Mouse (Mus musculus) left cerebral cortex, adult 11 months (tissue): ENCODE results near the gene Prss27.

Source experiments
- DNase-seq: peaks from one replicate; pipeline ENCODE4 v3.0.0; 2022; ENCODE audit warnings: low spot score

The Prss27 gene

DNA sequence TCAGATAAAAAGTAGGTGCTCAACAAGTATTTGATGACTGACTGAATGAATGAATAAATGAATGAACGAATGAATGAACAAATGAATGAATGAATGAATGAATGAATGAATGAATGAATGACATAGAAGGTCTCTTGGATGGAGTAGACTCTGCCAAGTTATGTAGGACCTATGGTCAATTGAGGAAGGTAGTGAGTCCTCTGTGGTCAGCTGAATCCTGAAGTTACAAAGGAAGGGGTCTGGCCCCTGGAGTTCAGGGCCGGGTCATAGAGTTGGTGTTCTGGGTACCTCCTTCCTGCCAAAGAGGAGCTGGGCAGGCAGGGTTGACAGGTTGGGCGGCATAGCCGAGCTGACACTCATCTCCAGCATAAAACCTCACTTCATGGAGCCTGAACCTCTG, at the start of gene Prss27:
Prss27 (plus strand) TSS at position 301 of the 400 bp plus-strand sequence.
- DNase-seq, result no peak

DNA sequence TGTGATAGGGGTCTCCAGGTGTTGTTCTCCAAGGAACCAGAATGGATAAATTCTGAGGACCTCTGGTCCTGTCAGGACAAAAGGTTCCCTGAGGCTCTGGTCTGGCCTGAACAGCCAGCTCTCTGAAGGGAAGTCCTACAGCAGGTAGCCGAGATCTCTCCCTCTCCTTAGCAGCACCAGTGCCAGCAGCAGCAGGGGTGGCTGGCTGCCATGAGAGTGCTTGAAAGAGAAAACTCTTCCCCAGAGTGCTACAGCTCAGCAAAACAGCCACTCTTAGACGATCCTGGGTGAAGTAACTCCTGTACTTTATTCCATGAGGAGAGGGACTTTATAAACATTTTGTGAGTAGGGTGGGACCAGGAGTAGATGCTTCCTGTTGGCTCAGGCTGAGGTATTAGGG, 48.1 kb upstream of the Prss27 start:
- no peak for DNase-seq

DNA sequence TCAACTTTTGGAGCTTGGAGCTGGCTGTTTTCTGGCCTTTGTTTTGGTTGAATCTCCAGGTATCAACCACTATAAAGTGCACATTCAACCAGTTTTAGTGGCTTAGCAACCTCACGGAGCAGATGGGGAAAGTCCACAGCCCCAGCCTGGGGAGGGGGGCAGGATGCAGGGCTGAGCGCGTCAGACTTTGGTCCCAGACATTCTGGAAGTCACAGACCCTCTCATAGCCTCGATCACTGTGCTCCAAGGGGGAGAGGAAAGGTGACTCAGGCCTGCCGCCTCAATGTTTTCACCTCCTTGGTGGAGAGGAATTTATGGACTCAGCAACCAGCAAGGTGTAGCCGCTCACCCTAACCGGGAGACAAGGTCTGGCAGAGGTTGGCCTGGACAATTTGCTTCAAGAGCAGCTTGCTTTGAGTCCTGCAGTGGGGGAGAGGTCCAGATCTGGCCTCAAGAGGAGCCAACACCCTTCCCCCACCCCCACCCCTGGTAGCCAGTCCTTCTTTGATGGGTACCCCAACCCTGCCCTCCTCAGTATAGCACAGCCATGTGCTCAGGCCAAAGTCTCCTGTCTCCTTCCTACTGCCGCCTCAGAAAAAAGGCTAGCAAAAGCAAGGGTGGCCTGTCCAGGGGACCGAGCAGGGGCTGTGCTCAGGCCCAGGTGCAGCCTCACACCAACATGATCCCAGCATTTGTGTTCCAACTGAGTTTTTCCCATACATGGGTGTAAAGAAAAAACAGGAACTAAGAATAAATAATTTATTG, 45.0 kb upstream of the Prss27 start:
- no peak for DNase-seq

DNA sequence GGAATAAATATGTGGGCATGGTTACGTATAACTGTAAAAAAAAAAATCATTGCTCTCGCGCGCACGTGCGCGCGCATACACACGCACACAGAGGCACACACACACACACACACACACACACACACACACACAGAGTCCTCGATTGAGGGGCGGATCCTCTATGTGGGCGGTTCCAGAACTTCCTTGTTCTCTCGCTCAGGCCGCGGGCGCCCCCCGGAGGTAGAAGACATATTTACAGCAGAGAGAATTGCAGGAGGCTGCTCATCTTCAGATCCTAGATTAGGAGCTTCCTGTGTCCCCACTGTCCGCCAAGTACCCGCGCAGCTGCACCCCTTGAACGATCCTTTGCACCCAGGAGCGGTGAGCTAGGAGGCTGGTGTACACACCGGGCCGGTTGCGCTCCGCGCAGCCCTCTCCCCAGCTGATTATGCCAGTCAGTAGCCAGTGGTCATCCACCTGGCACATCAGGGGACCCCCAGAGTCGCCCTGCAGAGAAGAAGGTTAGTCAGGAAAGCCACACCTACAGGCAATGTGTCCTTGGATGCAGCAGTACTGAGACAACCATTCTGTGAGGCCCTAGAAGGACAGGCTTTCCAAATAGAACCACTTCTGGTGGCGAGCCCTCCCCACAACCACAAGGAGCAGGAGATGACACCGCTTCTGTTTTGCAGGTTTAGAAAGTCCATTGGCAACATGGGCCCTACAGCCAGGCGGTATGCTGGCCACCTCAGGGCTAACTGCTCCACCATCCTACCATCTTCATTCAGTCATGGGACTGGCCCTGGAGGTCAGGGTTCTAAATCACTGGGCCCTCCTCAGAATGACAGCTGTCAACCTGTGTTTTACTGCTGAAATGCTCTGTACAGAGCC, 44.1 kb upstream of the Prss27 start:
- peak; percentile 90 for DNase-seq

DNA sequence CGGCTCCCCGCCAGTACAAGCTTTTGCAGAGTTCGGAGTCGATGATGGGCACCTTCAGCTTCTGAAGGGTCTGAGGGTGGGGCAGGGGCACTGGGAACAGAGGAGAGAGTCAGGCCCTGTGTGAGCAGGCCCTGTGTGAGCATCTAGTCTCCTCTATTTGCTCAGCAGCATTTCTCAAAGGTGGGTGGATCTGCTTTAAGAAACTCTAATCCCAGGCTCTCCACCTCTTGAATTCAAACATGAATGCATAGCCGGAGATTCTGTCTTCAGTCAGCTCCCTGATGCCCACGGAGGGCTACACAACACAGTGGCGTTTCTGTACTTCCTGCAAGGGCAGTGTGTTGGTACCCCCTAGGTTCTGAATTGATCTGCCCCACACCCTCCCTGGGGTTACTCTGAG, 43.3 kb upstream of the Prss27 start:
- DNase-seq, result no peak

DNA sequence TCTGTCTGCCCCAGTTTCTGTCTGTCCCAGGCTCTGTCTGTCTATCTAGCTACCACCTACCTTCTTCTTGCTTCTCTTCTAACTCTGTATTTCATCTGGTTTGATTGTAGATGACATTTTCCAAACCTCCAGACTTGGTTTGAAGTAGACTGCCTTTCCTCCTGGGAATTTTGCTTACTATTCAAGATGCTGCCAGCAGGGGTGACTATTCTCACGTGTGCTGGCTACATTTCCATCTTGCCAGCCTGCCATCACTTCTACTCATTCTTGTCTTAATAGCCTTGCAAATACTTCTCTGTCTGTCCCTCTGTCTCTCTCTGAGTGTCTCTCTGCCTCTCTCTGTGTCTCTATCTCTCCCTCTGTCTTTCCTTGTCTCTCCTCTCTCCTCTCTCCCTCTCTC, 42.5 kb upstream of the Prss27 start:
- DNase-seq, result no peak

DNA sequence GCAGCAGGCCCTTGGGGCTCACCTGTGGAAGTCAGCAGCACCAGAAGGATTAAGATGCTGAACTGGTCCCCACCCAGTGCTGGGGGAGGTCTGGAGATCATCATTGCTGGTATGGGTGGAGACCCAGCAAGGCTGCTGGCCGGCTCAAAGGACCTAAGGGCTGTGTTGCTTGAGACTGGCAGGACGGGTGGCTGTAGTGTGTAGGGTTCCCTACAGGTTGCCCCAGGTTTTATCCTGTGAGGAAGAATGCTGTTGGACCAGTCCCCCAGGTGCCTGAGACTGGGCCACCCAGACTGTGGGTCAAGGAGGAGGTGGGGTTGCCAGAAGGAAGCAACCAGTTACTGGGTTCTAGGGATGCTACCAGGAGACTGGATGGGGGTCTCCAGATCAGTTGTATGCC, 40.0 kb upstream of the Prss27 start, which contains the start of gene Prss22:
Prss22 (minus strand) TSS at position 200 of the 400 bp plus-strand sequence.
- DNase-seq, result no peak

DNA sequence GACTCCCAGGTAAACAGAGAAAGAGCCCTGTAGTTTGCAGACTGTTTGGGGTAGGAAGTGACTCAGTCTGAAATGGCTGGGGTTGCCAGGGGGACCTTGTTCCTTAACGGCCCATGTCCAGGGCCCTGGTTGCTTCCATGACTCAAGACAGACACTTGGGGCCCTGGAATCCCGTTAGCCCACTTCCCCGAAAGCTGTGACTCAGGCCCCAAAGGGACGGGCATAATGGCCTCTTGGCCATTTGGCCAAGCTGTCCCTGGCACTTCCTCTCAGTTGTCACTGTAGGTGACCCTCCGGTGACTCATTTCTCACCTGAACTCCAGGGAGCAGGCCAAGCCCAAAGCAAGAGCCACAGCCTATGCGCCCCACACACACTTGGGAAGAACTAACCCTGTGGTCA, 39.6 kb upstream of the Prss27 start:
- DNase-seq, result no peak

DNA sequence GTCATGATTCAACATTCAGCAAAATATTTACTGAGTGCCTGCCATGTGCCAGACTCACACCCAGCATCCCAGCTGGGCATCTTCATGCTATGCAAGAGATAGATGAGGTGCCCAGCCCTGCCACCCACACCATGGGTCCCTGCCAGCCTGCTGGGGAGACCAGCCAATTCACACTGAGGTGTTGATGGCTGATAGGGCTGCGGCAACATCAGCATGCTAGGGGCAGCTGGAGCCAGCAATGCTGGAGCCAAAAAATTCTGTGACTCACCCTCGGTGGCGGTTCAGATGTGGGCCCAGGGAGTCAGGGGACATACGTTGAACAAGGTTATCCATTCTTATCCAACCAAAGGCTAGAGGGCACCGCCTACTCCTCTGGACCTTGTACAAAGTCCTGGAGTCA, 37.5 kb upstream of the Prss27 start:
- peak; percentile 66 for DNase-seq

DNA sequence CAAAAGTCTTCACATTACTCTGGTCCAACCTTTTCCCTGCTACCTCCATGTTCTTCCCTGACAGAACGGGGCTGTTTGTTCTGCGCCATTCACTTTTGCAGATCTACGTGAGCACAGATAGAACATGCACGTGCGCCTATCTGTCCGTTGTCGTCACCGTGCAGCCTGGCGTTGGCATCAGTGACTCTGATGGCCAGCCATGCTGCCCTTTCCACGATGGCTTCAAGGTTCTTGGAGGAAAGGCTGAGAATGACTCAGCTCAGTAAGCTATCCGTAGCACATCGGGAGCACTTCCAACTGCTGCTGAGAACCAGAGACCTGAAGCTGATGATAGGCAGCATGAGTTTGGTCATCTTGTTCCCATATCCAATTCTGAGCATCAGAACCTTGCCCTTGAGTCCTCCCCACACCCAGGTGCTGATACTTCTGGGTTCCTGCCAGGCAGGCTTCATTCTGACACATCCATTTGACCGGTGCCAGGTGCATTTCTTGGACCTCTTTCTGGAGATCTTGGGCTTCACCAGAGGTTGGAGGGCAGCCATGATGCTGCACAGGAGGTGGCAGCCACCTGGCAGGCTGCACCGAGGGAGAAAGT, 33.8 kb upstream of the Prss27 start:
- DNase-seq, result no peak

DNA sequence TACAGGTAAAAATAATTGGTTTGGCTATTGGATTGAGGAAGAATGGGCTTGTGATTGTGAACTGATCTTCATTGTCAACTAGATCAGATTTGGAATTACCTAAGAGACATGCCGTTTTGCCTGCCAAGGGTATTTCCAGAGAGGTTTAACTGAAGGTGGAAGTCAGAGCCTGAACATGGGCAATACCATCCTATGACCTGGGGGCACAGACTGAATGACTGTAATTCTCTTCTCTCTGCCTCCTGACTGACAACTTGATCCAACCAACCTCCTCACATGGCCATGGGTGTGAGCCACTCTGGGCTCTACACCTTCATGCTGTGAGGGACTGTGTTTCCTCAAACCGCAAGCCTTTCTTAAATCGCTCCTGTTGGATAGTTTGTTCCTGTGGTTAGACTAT, 32.9 kb upstream of the Prss27 start:
- no peak for DNase-seq

DNA sequence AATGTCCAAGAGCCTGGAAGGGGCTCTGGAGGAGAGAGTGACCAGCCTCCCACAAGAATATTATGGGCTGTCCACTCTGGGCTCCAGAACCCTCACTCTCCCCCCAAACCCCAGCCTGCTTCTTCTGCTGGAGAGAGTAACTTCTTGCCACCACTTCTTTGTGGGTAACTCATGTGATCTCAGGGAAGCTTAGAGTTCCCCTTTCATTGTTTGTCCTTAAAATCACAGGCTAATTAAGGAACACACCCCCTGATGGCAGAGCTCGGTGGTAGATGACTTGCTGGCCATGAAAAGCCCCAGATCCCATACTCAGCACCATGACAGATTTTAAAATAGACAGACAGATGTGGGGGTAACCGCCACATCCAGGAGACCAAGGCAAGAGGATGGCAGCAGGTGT, 31.0 kb upstream of the Prss27 start:
- no peak for DNase-seq

DNA sequence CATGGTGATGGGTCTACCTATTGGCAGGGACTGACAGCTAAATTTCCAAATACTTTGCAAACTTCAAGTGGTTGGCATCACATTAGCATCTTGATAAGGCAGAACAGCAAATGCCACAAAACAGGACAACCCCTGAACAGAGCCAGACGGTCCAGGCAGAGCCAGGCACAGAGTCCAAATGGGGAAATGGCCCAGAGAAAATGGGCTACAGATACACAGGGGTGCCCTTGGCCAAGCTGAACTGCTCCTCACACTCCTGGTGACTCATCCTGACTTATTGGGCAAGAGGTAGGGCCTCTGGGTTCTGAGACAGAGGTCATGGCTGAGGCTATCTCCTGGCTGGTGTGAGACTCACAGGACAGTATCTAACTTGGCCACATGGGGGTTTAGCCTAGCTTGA, 30.6 kb upstream of the Prss27 start:
- DNase-seq, result no peak

DNA sequence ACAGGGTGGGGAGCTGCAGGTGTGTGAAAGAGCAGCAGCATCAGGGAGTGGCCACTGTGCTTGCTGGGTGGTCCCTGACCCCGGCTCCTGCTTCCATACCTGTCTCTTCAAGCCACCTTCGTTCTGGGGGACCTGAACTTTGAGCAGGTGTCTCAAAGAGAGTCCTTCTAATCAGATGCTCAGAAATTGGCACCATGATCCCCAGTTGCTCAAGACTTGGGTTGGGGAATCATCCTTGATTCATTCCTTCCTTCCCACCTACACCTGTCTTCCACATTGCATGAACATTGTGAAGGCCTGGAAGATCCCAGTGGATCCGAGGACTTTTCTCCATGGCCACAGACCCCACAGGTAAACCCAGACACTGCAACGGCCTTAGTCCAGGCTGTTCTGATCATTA, 29.8 kb upstream of the Prss27 start:
- DNase-seq, result no peak

DNA sequence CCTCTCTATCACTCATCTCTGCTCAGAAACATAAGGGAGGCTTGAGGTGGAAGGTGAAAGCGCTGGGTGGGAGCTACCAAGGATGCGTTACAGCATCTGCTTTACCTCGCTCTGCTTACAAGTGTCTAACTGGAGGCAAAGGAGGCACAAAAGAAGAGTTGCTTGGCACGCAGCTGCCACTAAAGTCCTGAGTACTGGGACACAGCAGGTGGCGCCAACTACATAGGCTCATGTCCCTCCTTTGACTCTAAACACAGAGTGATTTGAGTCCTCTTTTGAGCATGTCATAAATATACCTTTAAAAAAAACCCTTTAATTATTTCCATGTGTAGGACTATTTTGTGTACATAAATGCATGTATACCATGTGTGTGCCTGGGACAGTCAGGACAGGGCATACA, 28.3 kb upstream of the Prss27 start:
- no peak for DNase-seq

DNA sequence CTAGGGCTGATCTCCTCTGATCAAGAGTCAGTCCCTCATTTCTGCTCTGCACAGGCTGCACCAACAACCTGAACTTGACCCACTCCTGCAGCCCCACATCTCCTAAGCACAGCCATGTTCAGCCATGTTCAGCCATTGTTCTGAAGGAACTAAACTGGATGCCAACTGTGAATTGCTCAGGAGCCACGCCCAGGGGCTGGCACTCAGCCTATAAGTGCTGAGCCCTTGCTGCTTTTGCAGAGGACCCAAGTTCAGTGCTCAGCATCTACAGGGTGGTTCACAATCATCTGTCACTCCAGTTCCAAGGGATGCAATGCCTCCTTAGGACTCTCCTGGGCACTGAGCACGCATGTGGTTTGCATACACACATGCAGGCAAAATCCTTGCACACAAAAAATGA, 25.0 kb upstream of the Prss27 start:
- no peak for DNase-seq

DNA sequence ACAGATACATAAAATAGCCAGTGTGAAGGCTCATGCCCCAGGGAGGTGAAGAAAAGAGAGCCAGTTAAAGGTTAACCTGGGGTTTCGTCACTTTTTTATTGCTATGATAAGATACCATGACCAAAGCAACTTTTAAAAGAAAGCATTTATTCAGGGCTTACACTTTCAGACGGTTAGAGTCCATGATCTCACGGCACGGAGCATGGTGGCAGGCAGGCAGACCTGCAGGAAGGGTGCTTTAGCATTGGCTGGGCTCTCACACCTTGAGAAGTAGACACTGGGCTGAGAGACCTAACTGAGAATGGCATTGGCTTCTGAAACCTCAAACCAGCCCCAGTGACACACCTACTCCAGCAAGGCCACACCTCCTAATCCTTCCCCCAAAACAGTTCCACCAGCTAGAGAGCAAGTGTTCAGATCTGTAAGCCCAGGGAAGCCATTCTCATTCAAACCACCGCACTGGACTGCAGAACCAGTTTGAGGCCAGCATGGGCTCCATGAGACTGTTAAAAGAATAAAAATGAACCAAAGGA, 23.4 kb upstream of the Prss27 start:
- no peak for DNase-seq

DNA sequence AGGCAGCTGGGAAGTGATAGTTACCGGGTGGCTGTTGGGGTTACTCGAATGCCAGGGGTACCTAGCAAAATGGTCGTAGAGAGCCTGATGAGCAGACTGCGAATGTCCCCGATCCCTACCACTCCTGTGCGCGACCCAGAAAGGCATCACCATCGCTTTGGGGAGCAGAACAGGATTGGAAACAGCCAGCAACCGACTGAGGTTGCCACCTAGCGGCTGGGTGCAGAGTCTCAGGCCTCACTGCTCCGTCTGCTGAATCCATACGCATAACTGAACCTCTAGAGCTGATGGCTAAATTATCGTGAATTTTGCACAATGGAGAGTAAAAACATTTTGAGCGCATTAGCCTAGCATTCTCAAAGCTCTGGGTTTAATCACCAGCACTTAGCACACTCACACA, 22.2 kb upstream of the Prss27 start:
- DNase-seq, result no peak

DNA sequence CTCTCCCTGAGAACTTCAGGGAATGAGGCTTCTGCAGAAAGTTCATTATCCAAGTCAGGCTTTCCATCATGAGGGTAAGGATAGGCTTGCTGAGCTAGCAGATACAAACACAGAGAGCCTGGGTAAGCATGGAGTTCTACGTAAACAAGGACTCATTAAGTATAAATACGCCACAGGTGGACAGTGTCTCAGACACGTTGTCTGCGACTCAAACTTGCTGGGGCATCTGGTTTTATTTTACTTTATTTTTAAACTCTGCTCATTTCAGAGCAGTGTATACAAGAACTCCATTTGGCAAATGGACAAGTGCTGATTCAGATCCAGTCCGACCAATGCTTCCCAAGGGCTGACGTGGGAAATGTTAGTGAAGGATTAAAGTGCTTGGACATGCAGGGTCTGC, 17.2 kb upstream of the Prss27 start:
- no peak for DNase-seq

DNA sequence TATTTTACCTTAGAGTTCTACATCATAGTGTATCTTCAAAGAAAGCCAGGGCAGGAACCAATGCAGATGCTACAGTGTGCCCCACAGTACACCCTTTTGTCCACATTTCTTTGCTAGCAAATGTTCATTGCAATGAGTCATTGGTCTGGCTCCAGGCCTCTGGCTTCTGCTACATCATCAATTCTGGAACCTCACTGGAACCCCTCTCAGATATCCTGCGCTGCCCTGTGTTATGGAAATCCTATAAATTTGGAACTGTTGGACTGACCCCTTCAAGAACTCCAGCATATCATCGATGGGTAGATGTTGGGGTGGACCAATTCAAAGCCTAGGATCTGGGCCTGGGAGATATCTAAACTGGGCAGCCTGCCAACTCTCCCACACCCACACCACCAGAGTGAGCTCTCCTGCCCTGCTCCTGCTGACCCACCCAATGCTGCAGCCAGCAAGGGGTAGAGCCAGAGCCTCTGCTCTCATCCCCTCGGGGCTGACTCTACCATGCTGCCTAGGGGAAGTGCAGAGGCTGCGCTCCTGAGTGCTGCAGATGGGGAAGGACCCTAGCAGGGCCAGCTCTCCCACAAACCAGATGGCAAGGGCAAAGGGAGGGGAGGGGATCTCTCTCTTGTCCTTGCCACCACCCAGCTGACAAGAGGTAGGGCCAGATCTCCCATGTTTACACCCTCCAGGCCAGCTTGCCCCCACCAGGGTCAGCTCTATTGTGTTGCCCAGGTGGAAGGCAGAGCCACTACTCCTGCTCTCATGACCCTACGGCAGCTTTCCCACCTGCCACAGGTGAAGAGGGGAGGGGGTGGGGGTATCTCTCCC, 16.4 kb upstream of the Prss27 start:
- DNase-seq, result no peak

DNA sequence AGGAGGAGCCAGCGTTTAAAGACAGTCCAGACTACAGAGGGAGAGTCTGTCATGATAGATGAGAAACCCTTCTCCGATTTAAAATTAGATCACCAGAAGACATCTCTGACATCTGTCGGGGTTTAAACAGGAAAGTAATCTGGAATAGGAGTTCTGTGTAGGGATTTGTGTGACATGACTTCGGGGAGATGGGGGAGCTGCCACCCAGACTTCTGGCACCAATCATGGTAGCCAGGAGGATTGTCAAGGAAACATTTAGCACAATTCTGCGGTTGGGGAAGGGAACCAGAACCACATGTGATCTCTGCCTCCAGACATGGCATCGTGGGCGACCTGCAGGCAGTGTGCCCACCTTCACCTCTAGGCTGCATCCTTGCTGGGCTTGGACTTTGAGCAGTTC, 8.5 kb upstream of the Prss27 start:
- no peak for DNase-seq

DNA sequence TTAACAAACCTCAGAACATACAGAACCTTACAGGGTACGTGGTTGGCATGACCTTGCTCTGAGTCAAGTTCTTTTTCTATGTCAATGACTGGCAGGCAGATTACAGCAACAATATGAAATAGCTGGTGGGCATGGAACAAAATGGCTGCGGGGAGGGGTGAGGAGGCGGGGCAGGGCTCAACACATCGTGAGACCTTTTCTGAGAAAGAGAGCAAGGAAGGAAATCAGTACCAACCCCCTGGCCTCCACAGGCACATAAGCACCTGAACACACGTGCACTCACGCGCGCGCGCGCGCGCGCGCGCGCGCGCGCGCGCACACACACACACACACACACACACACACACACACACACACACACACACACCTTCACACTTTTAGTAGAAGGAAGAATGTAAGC, 7.4 kb upstream of the Prss27 start:
- DNase-seq, result no peak
